Mouse (Mus musculus) spleen, postnatal 10 days (tissue): ENCODE results near the gene Olfml2b.

Experiments used
- DNase-seq, 2 experiments: peaks; one replicate each; pipeline ENCODE4 v3.0.0; 2021 to 2022; ENCODE audit warnings: low spot score in 2 of 2

Olfml2b gene

DNA sequence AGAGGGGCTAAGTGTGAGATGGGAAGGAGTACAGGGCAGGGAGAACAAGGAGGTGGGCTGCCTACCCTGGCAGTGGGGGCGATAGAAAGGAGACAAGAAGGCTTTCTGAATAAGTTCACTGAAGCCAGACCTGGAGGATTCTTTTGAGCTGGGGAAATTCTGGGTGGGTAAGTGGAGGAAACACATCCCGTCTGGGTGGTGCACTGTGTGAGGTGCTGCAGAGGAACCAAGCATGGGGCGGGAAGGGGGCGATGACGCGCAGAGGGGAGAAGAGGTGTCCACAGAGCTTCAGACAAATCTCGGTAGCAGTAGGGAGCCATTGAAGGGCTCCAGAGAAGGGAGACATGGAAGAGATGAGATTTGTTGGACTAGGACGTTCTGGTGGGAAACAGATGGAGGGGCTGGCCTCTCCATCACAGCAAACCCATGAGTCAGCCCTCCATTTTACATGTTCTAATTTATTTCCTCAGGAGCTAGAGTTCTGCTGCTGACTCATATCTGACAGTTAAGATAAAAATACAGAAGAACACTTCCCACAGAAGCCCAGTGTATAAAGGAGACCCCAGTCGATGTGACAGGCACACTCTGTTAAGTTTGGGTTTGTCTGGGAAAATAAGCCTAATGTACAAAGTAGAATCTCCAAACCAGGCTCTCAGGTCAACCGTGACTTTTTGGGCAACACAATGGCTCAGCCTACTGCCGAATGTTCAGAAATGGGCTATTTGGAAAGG lies 87.7 kb downstream of the Olfml2b start:
- no peak for DNase-seq
